Mouse (Mus musculus): ENCODE measurements at regions not wholly inside any gene's neighbourhood (a gene's known extent, or its start where the extent isn't known, plus 50 kb on each side); places are given as distances from the start of the nearest gene placed in this dataset.
A peak's percentile ranks its signal among the peaks of the same experiment; 100 is the strongest.

GRCm38 (mm10) chr9:30522595-30523350, 95.9 kb downstream of the Snx19 start:
- no peak for DNase-seq (ENCODE audit: low spot score in 2 of 2)

DNA sequence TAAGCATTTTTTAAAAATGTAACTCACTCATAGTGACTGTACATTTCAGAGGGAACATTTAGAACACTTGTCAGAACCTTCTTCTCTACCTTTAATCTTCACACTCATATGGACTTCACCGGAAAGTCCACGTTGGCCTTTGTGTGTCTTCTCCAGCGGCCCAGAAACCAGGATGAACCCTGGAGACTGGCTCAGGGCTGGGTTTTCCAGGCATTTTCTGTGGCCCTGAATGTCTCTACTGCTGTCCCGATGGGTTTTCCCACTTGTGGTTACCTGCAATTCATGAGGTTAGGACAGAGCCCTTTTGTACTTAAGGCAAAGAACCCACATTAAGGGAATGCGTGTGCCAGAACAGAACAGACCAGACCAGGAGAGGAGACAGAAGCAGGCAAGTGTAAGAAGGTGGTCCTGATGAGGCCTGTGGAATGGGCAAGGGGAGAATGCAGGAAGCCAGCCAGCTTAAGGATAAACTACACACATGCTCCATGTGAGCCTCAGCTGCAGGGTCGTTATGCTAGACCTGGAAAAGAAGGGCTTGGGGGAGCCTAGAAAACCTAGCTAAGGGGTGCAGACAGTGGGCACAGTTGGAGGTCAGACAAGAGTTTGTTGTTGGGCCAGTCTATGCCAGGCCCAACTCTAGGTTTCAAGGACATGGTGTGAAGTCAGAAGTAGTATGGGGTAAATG, 94.8 kb downstream of the Snx19 start:
- DNase-seq (ENCODE audit: low spot score in 2 of 2), result no peak

GRCm38 (mm10) chr9:30520853-30521439, 94.0 kb downstream of the Snx19 start:
- peak in 1 of 2 experiments; percentile 15 for DNase-seq (ENCODE audit: low spot score in 2 of 2)

- DNase-seq (ENCODE audit: low spot score in 2 of 2), result no peak
These were observed 93.2 kb downstream of the Snx19 start for GRCm38 (mm10) chr9:30520116-30520515.

- no peak for DNase-seq (ENCODE audit: low spot score in 2 of 2)
These were observed 92.3 kb downstream of the Snx19 start for GRCm38 (mm10) chr9:30519231-30519630.

Data from cerebellum, postnatal 4 days (tissue).